Mouse (Mus musculus) granulocyte monocyte progenitor cell, adult 5-6 weeks (primary cell): ENCODE measurements around the gene Acad9. TPM values are rescaled to one million over a fixed set of nuclear protein-coding genes. Genes with fewer than 3 reads are reported as not detected.
"Not testable (repeated sequence)": the region's sequence is repeated elsewhere in the genome, so short reads cannot be mapped to it uniquely, and the experiment has no call there.

Source experiments
- ATAC-seq: replicated peaks from 2 replicates; pipeline ENCODE4 v1.8.0; 2016; ENCODE audit warnings: mild to moderate bottlenecking, moderate TSS enrichment, inconsistent platforms; ENCODE audit not compliant: poor library complexity, severe bottlenecking
- total RNA-seq, 2 experiments: library from RNA; stranded (forward) in 1 of 2; stranded (reverse) in 1 of 2; fragments of 200-712, 200-1000 nt in 1 of 2; fragments of >200 nt in 1 of 2; fragmentation: Nextera tagmentation in 1 of 2; gene quantifications; 2 replicates each; pipeline ENCODE4 v1.2.3; 2014 to 2017

Acad9 gene
- total RNA-seq, 2 experiments from 2014 or later, result 49.0 to 70.9 TPM

GRCm38 (mm10) chr3:36083381-36083780 is 17.6 kb downstream of the Acad9 start:
- no peak for ATAC-seq

GRCm38 (mm10) chr3:36085394-36085793 is 19.6 kb downstream of the Acad9 start:
- ATAC-seq, result no peak

- no peak for ATAC-seq
These were observed 21.8 kb downstream of the Acad9 start for GRCm38 (mm10) chr3:36087591-36087990.

- ATAC-seq, result no peak
These were observed 29.6 kb downstream of the Acad9 start for GRCm38 (mm10) chr3:36095371-36095770.

DNA sequence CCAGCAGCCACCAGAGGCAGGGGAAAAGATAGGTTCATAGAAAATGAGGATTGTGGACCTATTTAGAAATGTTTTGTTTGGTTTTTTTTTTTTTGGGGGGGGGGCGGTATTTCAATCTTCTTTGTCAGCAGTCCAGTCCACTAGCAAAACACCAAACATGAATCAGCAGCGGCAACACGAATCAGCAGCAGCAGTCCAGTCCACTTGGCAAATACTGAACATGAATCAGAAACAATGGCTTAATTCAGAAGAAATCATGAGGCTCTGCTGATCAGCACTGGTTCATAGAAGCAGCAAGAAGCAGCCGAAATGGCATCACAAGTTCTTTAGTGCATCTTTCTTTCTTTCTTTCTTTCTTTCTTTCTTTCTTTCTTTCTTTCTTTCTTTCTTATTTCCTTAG is 50.3 kb downstream of the Acad9 start:
- no peak for ATAC-seq

DNA sequence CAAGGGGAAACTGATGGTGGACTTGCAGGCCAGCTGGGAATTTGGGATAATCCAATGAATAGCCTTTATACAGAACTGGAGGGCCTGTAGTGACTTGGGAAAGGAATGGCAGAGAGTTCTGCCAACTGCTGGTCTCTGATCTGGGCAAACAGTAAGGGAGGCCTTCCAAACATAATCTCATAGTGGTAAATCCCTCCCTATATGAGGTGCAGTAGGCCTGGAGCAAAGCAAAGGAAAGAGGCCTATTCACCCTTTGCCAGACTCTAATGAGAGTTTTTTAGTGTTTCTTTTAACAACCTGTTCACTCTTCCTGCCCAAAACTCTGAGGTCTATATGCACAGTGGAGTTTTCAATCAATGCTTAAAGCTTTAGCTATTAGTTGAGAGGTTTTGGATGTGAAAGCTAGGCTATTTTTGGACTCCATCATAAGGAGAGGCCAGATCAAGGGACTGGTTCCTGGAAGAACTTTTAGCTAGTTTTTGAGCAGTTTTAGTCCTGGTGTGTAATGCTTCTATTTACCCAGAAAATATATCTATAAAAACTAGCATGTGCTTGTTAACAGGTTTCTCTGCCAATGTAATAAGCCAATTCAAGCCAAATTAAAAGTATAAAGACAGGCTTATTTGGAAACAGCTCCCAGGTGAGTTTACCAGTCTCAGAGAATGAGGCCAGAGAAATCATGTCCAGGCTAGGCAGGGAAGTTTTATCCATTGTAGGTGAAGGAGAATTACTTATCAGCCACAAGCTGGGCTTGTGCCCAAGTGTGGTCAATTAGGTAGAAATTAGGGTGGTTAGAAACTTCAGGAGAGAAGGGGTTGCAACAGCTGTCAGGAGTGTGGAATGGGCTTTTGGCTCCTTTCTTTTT is 54.1 kb downstream of the Acad9 start:
- no peak for ATAC-seq

GRCm38 (mm10) chr3:36126176-36126575 is 60.4 kb downstream of the Acad9 start:
- not testable (repeated sequence) for ATAC-seq

- peak; percentile 84 for ATAC-seq
These were observed 70.4 kb downstream of the Acad9 start for GRCm38 (mm10) chr3:36136152-36136551.

DNA sequence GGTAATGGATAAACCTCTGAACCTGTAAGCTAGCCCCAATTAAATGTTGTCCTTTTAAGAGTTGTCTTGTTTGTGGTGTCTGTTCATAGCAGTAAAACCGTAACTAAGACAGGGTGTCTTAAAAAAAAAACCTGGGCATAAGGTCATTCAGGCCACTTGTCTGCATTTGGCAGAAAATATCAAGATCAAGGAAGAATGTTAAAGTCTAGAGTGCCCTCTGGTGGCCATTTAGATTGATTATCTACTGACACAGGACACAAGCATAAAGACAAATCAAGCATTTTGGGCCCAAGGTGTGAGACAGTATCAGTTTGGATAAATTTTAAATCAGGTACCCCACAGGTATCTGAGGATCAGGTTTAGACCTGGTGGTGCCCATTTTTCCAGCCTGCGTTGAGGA is 71.8 kb downstream of the Acad9 start:
- ATAC-seq, result peak; percentile 74

- ATAC-seq, result no peak
These were observed 72.4 kb downstream of the Acad9 start for GRCm38 (mm10) chr3:36138171-36138660.

DNA sequence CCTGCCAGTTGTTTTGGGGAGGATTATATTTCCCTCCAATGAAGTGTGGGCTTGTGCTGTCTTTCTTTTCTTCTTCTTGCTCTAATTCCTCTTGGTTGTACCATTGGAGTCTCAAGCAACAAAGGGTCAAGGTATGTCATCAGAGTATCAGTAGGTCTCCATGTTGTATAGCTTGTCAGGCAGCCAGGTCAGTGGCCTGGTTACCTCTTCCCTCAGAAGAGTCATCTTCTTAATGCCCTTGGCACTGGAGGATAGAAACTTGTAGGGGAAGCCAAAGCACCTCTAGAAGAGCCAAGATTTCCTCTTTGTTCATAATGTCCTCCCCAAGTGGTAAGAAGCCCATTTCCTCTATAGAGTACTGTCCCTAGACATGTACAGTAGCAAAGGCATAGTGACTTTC is 73.2 kb downstream of the Acad9 start:
- no peak for ATAC-seq

Other genes with a start within 250 kb of the Acad9 start
- gene Dcun1d1, start 128.5 kb upstream of the Acad9 start, total RNA-seq (2014; fragmentation: Nextera tagmentation), result 90.1 and 111 TPM in 2 replicates
- 221 and 228 TPM in 2 replicates for gene Dcun1d1, start 128.5 kb upstream of the Acad9 start, total RNA-seq (2017)
- 19.2 and 34.4 TPM in 2 replicates for gene Mccc1, start 65.3 kb upstream of the Acad9 start, total RNA-seq (2014; fragmentation: Nextera tagmentation)
- gene Mccc1, start 65.3 kb upstream of the Acad9 start, total RNA-seq (2017), result 13.0 and 20.1 TPM in 2 replicates
- not detected in 2 replicates for gene Ccdc144b, start 12.4 kb upstream of the Acad9 start, total RNA-seq (2014; fragmentation: Nextera tagmentation)
- not detected in 2 replicates for gene Ccdc144b, start 12.4 kb upstream of the Acad9 start, total RNA-seq (2017)
- 4.0 and 5.3 TPM in 2 replicates for gene D3Ertd254e, start 85.0 kb downstream of the Acad9 start, total RNA-seq (2014; fragmentation: Nextera tagmentation)
- 4.6 and 5.5 TPM in 2 replicates for gene D3Ertd254e, start 85.0 kb downstream of the Acad9 start, total RNA-seq (2017)
- gene Qrfpr, start 156.3 kb downstream of the Acad9 start, total RNA-seq (2014; fragmentation: Nextera tagmentation), result not detected in 2 replicates
- gene Qrfpr, start 156.3 kb downstream of the Acad9 start, total RNA-seq (2017), result not detected in 2 replicates